Mouse (Mus musculus): ENCODE data around the gene 4931417E11Rik. TPM values are rescaled to one million over a fixed set of nuclear protein-coding genes. Genes with fewer than 3 reads are reported as not detected.

4931417E11Rik gene
- total RNA-seq (2023) = not detected

GRCm38 (mm10) chr6:73469567-73469966 lies at the start of gene 4931417E11Rik:
TSS of gene 4931417E11Rik (minus strand) at chr6:73469667.

Other genes starting within 250 kb of the 4931417E11Rik start
- not detected for gene Dnah6, start 248.0 kb downstream of the 4931417E11Rik start, total RNA-seq (2023)
- gene Suclg1, start 221.3 kb downstream of the 4931417E11Rik start, total RNA-seq (2023) = 45.8 TPM